Mouse (Mus musculus): ENCODE results near the gene Tmem79. TPM values are rescaled to one million over a fixed set of nuclear protein-coding genes. Genes with fewer than 3 reads are reported as not detected.
"Not testable (repeated sequence)": the region's sequence is repeated elsewhere in the genome, so short reads cannot be mapped to it uniquely, and the experiment has no call there.

The Tmem79 gene
- polyA plus RNA-seq, 1 experiment from 2014 or later: 7.9 TPM

DNA sequence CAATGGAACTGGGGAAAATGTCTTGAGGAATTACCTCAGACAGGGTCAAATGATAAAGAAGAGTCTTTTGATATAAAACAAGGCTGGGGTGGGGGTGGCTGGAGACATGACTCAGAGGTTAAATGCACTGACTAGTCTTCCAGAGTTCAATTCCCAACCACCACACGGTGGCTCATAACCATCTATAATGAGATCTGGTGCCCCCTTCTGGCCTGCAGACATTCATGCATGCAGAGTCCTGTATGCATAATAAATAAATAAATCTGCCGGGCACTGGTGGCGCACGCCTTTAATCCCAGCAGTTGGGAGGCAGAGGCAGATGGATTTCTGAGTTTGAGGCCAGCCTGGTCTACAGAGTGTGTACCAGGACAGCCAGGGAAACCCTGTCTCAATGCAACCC, 44.0 kb downstream of the Tmem79 start:
- WGBS: 66% methylated on average over 4 of the region's 4 CpGs
- Histone ChIP-seq H3K4me3 (ENCODE audit: low read length) (no peak overlapping the region), H3K27ac (ENCODE audit: low read length) (no peak overlapping the region), H3K4me1 (ENCODE audit: insufficient read depth, low read length) (peaks cover 4% of the 10 kb centered on the region; the same call in 1 of the 2 replicates), H3K27me3 (ENCODE audit: insufficient read depth, low read length) (no peaks in the 10 kb centered on the region), H3K4me2 (replicated peaks; ENCODE audit: low read depth, low read length) (no peak overlapping the region), H3K9me3 (ENCODE audit: low read length) (no peaks in the 10 kb centered on the region), H3K36me3 (ENCODE audit: insufficient read depth, low read length) (no peaks in the 10 kb centered on the region), H3K9ac (replicated peaks; ENCODE audit: low read length) (no peak overlapping the region)
- no peak for ATAC-seq (ENCODE audit: low FRiP score, low TSS enrichment)

- not testable (repeated sequence) for ATAC-seq (ENCODE audit: low FRiP score, low TSS enrichment); H3K36me3 ChIP-seq (ENCODE audit: insufficient read depth, low read length)
- WGBS: 76% methylated on average over 8 of the region's 10 CpGs
Observed at GRCm38 (mm10) chr3:88288133-88288713, 47.7 kb downstream of the Tmem79 start.

GRCm38 (mm10) chr3:88287110-88287509, 48.8 kb downstream of the Tmem79 start, which contains the start of gene Gm38392:
Gene Gm38392 (minus strand): TSS chr3:88287210.
- Histone ChIP-seq H3K9ac (replicated peaks; ENCODE audit: low read length) (no peak within 1 kb of the TSS), H3K4me1 (ENCODE audit: insufficient read depth, low read length) (no peaks in the 10 kb centered on the region), H3K27ac (ENCODE audit: low read length) (no peak within 1 kb of the TSS), H3K4me3 (ENCODE audit: low read length) (no peak within 1 kb of the TSS), H3K4me2 (replicated peaks; ENCODE audit: low read depth, low read length) (no peak within 1 kb of the TSS), H3K27me3 (ENCODE audit: insufficient read depth, low read length) (no peaks in the 10 kb centered on the region), H3K9me3 (ENCODE audit: low read length) (no peaks in the 10 kb centered on the region), H3K36me3 (ENCODE audit: insufficient read depth, low read length) (peaks cover 2% of the 10 kb centered on the region; the same call in 1 of the 2 replicates)
- 93% methylated on average over 4 of the region's 4 CpGs for WGBS
- ATAC-seq (ENCODE audit: low FRiP score, low TSS enrichment): no peak

More at GRCm38 (mm10) chr3:88288133-88288713, 47.7 kb downstream of the Tmem79 start:
- not testable (repeated sequence) for H3K4me2 ChIP-seq (replicated peaks; ENCODE audit: low read depth, low read length); H3K9me3 ChIP-seq (ENCODE audit: low read length); H3K9ac ChIP-seq (replicated peaks; ENCODE audit: low read length); H3K4me3 ChIP-seq (ENCODE audit: low read length); H3K27ac ChIP-seq (ENCODE audit: low read length); H3K4me1 ChIP-seq (ENCODE audit: insufficient read depth, low read length); H3K27me3 ChIP-seq (ENCODE audit: insufficient read depth, low read length)

DNA sequence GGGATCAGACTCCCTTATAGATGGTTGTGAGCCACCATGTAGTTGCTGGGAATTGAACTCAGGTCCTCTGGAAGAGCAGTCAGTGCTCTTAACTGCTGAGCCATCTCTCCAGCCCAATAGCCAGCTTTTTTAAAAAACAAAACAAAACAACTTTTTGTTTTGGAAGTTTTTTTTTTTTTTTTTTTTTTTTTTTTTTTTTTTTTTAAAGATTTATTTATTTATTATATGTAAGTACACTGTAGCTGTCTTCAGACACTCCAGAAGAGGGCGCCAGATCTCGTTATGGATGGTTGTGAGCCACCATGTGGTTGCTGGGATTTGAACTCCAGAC, 50.4 kb downstream of the Tmem79 start:
- not testable (repeated sequence) for H3K27ac ChIP-seq (ENCODE audit: low read length); H3K4me3 ChIP-seq (ENCODE audit: low read length); H3K27me3 ChIP-seq (ENCODE audit: insufficient read depth, low read length); H3K4me2 ChIP-seq (replicated peaks; ENCODE audit: low read depth, low read length); H3K4me1 ChIP-seq (ENCODE audit: insufficient read depth, low read length); H3K9ac ChIP-seq (replicated peaks; ENCODE audit: low read length); H3K36me3 ChIP-seq (ENCODE audit: insufficient read depth, low read length); H3K9me3 ChIP-seq (ENCODE audit: low read length); ATAC-seq (ENCODE audit: low FRiP score, low TSS enrichment)
- no CpG with 5 or more reads among the region's 2 CpGs for WGBS

- H3K27ac ChIP-seq (ENCODE audit: low read length); H3K4me2 ChIP-seq (replicated peaks; ENCODE audit: low read depth, low read length); H3K4me3 ChIP-seq (ENCODE audit: low read length); H3K4me1 ChIP-seq (ENCODE audit: insufficient read depth, low read length); H3K36me3 ChIP-seq (ENCODE audit: insufficient read depth, low read length); H3K9ac ChIP-seq (replicated peaks; ENCODE audit: low read length); ATAC-seq (ENCODE audit: low FRiP score, low TSS enrichment); H3K9me3 ChIP-seq (ENCODE audit: low read length); H3K27me3 ChIP-seq (ENCODE audit: insufficient read depth, low read length): not testable (repeated sequence)
- 96% methylated on average over 14 of the region's 14 CpGs for WGBS
Observed at GRCm38 (mm10) chr3:88284815-88285564, 51.0 kb downstream of the Tmem79 start.

- H3K27me3 ChIP-seq (ENCODE audit: insufficient read depth, low read length); H3K27ac ChIP-seq (ENCODE audit: low read length); H3K4me2 ChIP-seq (replicated peaks; ENCODE audit: low read depth, low read length); H3K36me3 ChIP-seq (ENCODE audit: insufficient read depth, low read length); H3K4me3 ChIP-seq (ENCODE audit: low read length); H3K9me3 ChIP-seq (ENCODE audit: low read length); ATAC-seq (ENCODE audit: low FRiP score, low TSS enrichment); H3K9ac ChIP-seq (replicated peaks; ENCODE audit: low read length); H3K4me1 ChIP-seq (ENCODE audit: insufficient read depth, low read length): not testable (repeated sequence)
- 76% methylated on average over 11 of the region's 11 CpGs for WGBS
Observed at GRCm38 (mm10) chr3:88281141-88281916, 54.6 kb downstream of the Tmem79 start.

DNA sequence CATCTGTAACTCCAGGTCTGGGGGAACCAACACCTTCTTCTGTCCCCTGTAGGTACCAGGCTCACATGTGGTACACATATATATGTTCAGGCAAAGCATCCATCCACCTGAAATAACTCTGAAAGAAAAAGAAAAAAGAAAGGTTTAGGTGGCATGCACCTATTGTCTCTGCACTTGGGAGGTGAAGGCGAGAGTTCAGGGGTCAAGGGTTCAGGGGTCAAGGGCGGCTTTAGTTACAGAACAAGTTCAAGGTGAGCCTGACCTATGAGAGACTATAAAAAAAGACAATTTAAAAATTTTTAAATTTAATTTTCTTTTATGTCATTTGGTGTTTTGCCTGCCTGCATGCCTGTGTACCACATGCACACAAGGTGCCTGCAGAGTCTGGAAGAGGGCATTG, 55.9 kb downstream of the Tmem79 start:
- H3K4me2 ChIP-seq (replicated peaks; ENCODE audit: low read depth, low read length): no peak overlapping the region
- ATAC-seq (ENCODE audit: low FRiP score, low TSS enrichment): no peak
- WGBS: 91% methylated on average over 2 of the region's 2 CpGs
- no peaks in the 10 kb centered on the region for H3K36me3 ChIP-seq (ENCODE audit: insufficient read depth, low read length)
- no peaks in the 10 kb centered on the region for H3K4me1 ChIP-seq (ENCODE audit: insufficient read depth, low read length)
- no peaks in the 10 kb centered on the region for H3K27me3 ChIP-seq (ENCODE audit: insufficient read depth, low read length)
- H3K4me3 ChIP-seq (ENCODE audit: low read length): no peak overlapping the region
- no peaks in the 10 kb centered on the region for H3K9me3 ChIP-seq (ENCODE audit: low read length)
- H3K27ac ChIP-seq (ENCODE audit: low read length): no peak overlapping the region
- H3K9ac ChIP-seq (replicated peaks; ENCODE audit: low read length): no peak overlapping the region

Other genes with a start within 250 kb of the Tmem79 start
- gene Mef2d, start 193.8 kb downstream of the Tmem79 start, polyA plus RNA-seq (2015; fragmentation: Nextera tagmentation; extraction: Ambion mirVana): 16.9 and 20.2 TPM in 2 replicates
- gene Rhbg, start 81.4 kb downstream of the Tmem79 start, polyA plus RNA-seq (2015; fragmentation: Nextera tagmentation; extraction: Ambion mirVana): 11.5 and 13.5 TPM in 2 replicates
- 0.15 and 2.2 TPM in 2 replicates for gene Gm38392, start 48.9 kb downstream of the Tmem79 start, polyA plus RNA-seq (2015; fragmentation: Nextera tagmentation; extraction: Ambion mirVana)
- 12.3 and 15.3 TPM in 2 replicates for gene Tsacc, start 39.1 kb downstream of the Tmem79 start, polyA plus RNA-seq (2015; fragmentation: Nextera tagmentation; extraction: Ambion mirVana)
- 575 and 599 TPM in 2 replicates for gene Cct3, start 39.0 kb downstream of the Tmem79 start, polyA plus RNA-seq (2015; fragmentation: Nextera tagmentation; extraction: Ambion mirVana)
- gene Glmp, start 11.1 kb downstream of the Tmem79 start, polyA plus RNA-seq (2015; fragmentation: Nextera tagmentation; extraction: Ambion mirVana): 273 and 278 TPM in 2 replicates
- 54.7 and 61.8 TPM in 2 replicates for gene Smg5, start 112 bp upstream of the Tmem79 start, polyA plus RNA-seq (2015; fragmentation: Nextera tagmentation; extraction: Ambion mirVana)
- gene Paqr6, start 28.4 kb upstream of the Tmem79 start, polyA plus RNA-seq (2015; fragmentation: Nextera tagmentation; extraction: Ambion mirVana): 19.1 and 22.1 TPM in 2 replicates
- 0.22 and 0.71 TPM in 2 replicates for gene Bglap3, start 36.6 kb upstream of the Tmem79 start, polyA plus RNA-seq (2015; fragmentation: Nextera tagmentation; extraction: Ambion mirVana)
- not detected in 2 replicates for gene Bglap2, start 42.6 kb upstream of the Tmem79 start, polyA plus RNA-seq (2015; fragmentation: Nextera tagmentation; extraction: Ambion mirVana)
- 0.56 TPM in 1 of 2 replicates, not detected in the other for gene Bglap, start 48.3 kb upstream of the Tmem79 start, polyA plus RNA-seq (2015; fragmentation: Nextera tagmentation; extraction: Ambion mirVana)
- 144 and 152 TPM in 2 replicates for gene Pmf1, start 74.2 kb upstream of the Tmem79 start, polyA plus RNA-seq (2015; fragmentation: Nextera tagmentation; extraction: Ambion mirVana)
- gene Slc25a44, start 89.0 kb upstream of the Tmem79 start, polyA plus RNA-seq (2015; fragmentation: Nextera tagmentation; extraction: Ambion mirVana): 21.7 and 22.2 TPM in 2 replicates
- gene Sema4a, start 125.0 kb upstream of the Tmem79 start, polyA plus RNA-seq (2015; fragmentation: Nextera tagmentation; extraction: Ambion mirVana): 19.6 and 25.3 TPM in 2 replicates
- gene Lmna, start 173.8 kb upstream of the Tmem79 start, polyA plus RNA-seq (2015; fragmentation: Nextera tagmentation; extraction: Ambion mirVana): 89.9 and 100 TPM in 2 replicates
- gene Mex3a, start 196.2 kb upstream of the Tmem79 start, polyA plus RNA-seq (2015; fragmentation: Nextera tagmentation; extraction: Ambion mirVana): 18.6 and 20.7 TPM in 2 replicates
- 17.3 and 23.9 TPM in 2 replicates for gene Rab25, start 212.2 kb upstream of the Tmem79 start, polyA plus RNA-seq (2015; fragmentation: Nextera tagmentation; extraction: Ambion mirVana)
- gene Lamtor2, start 216.9 kb upstream of the Tmem79 start, polyA plus RNA-seq (2015; fragmentation: Nextera tagmentation; extraction: Ambion mirVana): 189 and 207 TPM in 2 replicates
- gene Ubqln4, start 217.6 kb upstream of the Tmem79 start, polyA plus RNA-seq (2015; fragmentation: Nextera tagmentation; extraction: Ambion mirVana): 52.7 and 57.8 TPM in 2 replicates
- gene Ssr2, start 239.7 kb upstream of the Tmem79 start, polyA plus RNA-seq (2015; fragmentation: Nextera tagmentation; extraction: Ambion mirVana): 269 and 323 TPM in 2 replicates